ENCODE assay signal across 8 mouse cellular contexts in the genomic region with DNA sequence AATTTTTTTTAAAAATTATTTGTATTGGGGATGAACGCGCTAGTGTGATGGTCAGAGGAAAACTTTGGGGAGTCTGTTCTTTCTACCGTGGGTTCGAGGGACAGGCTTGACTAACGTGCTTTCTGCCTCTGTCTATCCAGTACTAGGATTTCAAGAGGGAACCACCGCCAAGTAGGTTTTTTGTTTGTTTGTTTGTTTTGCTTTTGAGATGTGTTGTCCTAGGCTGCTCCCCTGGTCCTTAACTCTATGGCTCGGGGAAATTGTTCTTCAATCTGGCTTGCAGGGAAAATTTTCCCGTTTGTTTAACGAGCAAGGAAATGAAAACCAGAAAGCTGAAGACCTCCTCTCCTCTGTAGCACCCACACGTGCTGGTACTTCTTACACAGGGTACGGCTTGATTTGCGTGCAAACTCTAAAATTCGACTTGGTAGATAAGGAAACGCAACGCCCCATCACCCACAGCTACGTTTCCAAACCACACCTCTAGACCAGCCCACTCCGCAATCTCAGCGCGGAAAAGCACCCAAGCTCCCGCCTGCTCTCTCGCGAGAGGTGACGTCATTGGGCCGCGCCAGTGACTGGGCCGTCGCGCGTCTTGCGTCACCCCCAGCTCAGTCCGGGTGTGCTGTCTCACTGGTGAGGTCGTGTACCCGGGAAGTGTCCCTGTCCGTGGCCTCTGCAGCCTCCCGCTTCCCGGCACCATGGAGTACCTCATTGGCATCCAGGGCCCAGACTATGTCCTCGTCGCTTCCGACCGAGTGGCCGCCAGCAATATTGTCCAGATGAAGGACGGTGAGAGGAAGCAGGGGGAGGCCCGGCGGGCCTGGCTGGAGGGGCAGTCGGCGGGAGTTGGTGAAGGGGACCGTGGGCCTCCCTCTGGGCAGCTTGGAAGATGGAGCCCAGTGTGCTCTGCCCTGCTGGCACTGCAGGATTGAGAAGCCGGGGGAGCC. TPM values are rescaled to one million over a fixed set of nuclear protein-coding genes. Genes with fewer than 3 reads are reported as not detected.
DNase-seq lines count a peak whose midpoint lies in the region; ATAC-seq and TF ChIP-seq lines count a peak whose summit lies in the region.

Psmb2 (plus strand) TSS at position 577 of the 950 bp plus-strand sequence.

- ATAC-seq in activated CD4-positive, CD25-positive, alpha-beta regulatory T cell, adult 4 months = peak; percentile 98

- peaks cover 6% of the 10 kb centered on the region; the same call in 1 of the 2 replicates for H3K4me1 ChIP-seq in cortical plate, adult 2 months (ENCODE audit: control insufficient read depth, insufficient read depth, low read length)
- H3K4me1 ChIP-seq in megakaryocyte, embryonic 14.5 days = peaks cover 46% of the 10 kb centered on the region

- no peak for TF ChIP-seq CTCF in cortical plate, adult 2 months (IDR thresholded peaks at IDR 0.05; ENCODE audit: extremely low read depth, insufficient read depth, low read length)

- peak; percentile 94 for DNase-seq in gastrocnemius, adult 8-10 months (ENCODE audit: low spot score in 2 of 2)
- peak; percentile 86 for DNase-seq in hindlimb bud, embryonic 11.5 days (ENCODE audit: extremely low spot score, low read depth, low spot score)
- DNase-seq in left cerebral cortex, adult 8-10 months (ENCODE audit: low spot score in 2 of 2) = peak; percentile 94 to 99
- DNase-seq in right cerebral cortex, postnatal 10 days (ENCODE audit: low spot score in 2 of 2) = peak; percentile 98 to 99
- peak; percentile 100 for DNase-seq in urinary bladder, postnatal 25 days (ENCODE audit: low spot score)

- H3K9me3 ChIP-seq in megakaryocyte, embryonic 14.5 days = no peaks in the 10 kb centered on the region

- peaks cover 9% of the 10 kb centered on the region for H3K36me3 ChIP-seq in megakaryocyte, embryonic 14.5 days (replicated peaks; ENCODE audit: low read length)

- H3K27me3 ChIP-seq in megakaryocyte, embryonic 14.5 days (replicated peaks) = peaks cover 7% of the 10 kb centered on the region

- no peak within 1 kb of the TSS for H3K27ac ChIP-seq in cortical plate, adult 2 months (ENCODE audit: insufficient read depth, low read length)

- H3K4me3 ChIP-seq in cortical plate, adult 2 months (ENCODE audit: insufficient read depth, low read length) = peak within 1 kb of the TSS; percentile 65
- peak within 1 kb of the TSS; percentile 99 for H3K4me3 ChIP-seq in megakaryocyte, embryonic 14.5 days (replicated peaks)

- TF ChIP-seq POLR2A in cortical plate, adult 2 months (IDR thresholded peaks at IDR 0.05; ENCODE audit: extremely low read depth, insufficient read depth, low read length) = peak; percentile 87

RNA-seq across cellular contexts. Expression of gene Psmb2, which starts in this region (rescaled TPM):
- polyA plus RNA-seq in activated CD4-positive, CD25-positive, alpha-beta regulatory T cell, adult 4 months (2017; shearing (Covaris generic)) = 100 to 1,000 TPM; 372 to 427 TPM
- 154 and 166 TPM in 2 replicates for polyA plus RNA-seq in cortical plate, adult 2 months (2012; rRNA removed)
- 10 to 100 TPM; 71.8 to 91.6 (median 87.9) TPM for total RNA-seq in gastrocnemius, adult 8-10 months (2022)
- total RNA-seq in left cerebral cortex, adult 8-10 months (2022) = 100 to 1,000 TPM in 3 of 4 experiments, 10 to 100 TPM in 1; 84.9 to 112 (median 104) TPM
- 40.3 and 113 TPM in 2 replicates for polyA plus RNA-seq in megakaryocyte, embryonic 14.5 days (2012; ENCODE audit: insufficient read depth, low replicate concordance)
